Mouse (Mus musculus) liver, embryonic 14.5 days (tissue): ENCODE measurements at regions not wholly inside any gene's neighbourhood (a gene's known extent, or its start where the extent isn't known, plus 50 kb on each side); places are given as distances from the start of the nearest gene placed in this dataset.

Source experiments
- CTCF ChIP-seq: IDR thresholded peaks from 2 replicates; pipeline ENCODE4 v1.5.1; 2016; ENCODE audit warnings: antibody characterized with exemption, low read depth, control low read depth
- EP300 ChIP-seq: IDR thresholded peaks from 2 replicates; pipeline ENCODE4 v1.6.1; 2016; ENCODE audit warnings: antibody characterized with exemption, low read depth

DNA sequence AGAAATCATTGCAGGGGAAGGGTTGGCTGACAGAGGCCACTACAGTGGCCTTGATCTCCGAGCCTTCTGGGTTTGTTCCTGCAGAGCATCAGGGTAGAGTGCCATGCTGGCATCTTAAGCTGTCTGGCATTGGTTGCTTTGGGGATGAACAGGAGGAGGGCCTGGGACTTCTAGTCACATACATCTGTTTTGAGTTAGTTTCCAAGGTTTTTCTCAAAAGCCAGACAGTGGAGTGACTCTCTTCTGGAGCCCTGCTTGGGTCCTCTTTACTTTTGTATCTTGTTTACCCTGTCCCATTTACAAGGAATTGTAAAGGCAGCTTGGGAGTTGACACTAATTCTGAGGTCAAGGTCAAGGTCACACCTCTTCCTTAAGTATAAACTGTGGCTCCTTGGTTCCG lies 239.0 kb upstream of the Id2 start:
- TF ChIP-seq CTCF: no peak
- TF ChIP-seq EP300: no peak
